Mouse (Mus musculus): Measurements from ENCODE around the gene Cers1. TPM values are rescaled to one million over a fixed set of nuclear protein-coding genes. Genes with fewer than 3 reads are reported as not detected.

The Cers1 gene
- total and polyA plus RNA-seq, 3 experiments = 0.13 TPM; not detected in 2

DNA sequence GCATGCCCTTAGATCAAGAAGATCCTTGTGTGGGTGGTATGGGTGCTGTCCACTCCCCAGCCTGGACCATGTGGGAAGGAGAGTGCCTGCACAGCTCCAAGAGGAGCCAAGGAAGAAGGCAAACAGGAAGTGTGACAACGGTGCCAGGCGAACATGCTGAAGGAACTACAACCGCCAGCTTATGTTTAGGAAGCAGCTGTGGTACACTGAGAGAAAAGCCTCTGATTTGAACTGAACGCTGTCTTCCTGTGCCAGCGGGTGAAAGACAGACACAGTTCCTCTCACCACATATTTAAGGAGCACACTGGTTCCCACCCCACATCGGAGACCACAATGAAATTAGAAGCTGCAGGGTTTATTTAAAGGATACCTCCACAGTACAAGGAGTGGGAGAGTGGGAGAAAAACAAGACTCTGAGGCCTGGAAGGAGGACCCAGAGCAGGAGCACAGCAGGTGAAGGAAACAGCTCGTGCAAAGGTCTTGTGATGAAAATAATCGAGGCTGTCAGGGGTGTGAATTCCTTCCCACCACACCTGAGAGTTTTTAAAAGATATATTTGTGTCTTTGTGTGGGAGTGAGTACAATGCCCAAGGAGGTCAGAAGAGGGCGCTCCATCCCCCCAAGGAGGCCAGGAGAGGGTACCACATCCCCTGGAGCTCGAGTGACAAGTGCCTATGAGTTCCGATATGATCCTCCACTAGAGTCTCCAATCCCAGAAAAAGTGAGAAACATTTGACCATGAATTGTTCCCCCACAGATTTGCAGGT, 46.6 kb upstream of the Cers1 start:
- Histone ChIP-seq H3K9me3 (replicated peaks; ENCODE audit: low read length) (no peaks in the 10 kb centered on the region), H3K9ac (ENCODE audit: insufficient read depth, low read depth) (no peak overlapping the region), H3K27me3 (replicated peaks) (no peaks in the 10 kb centered on the region), H3K4me2 (ENCODE audit: insufficient read depth, low read depth, poor library complexity, severe bottlenecking) (no peak overlapping the region), H3K36me3 (replicated peaks in 1 of 2; ENCODE audit: control insufficient read depth in 1 of 2, insufficient read depth in 1 of 2, low read length in 1 of 2) (peaks cover 4 to 45% of the 10 kb centered on the region in 2 experiments), H3K4me1 (ENCODE audit: control insufficient read depth in 1 of 2, insufficient read depth in 2 of 2) (peaks cover 21 to 24% of the 10 kb centered on the region in 2 experiments), H3K4me3 (replicated peaks in 1 of 3; ENCODE audit: low read depth in 2 of 3, low read length in 2 of 3, poor library complexity in 1 of 3) (no peak overlapping the region), H3K27ac (ENCODE audit: insufficient read depth, low read depth) (no peak overlapping the region), H3K79me2 (replicated peaks; ENCODE audit: control insufficient read depth, extremely low read depth, insufficient read depth, poor library complexity, severe bottlenecking) (no peaks in the 10 kb centered on the region)
- no peak for TF ChIP-seq CHD2 (IDR thresholded peaks at IDR 0.05; ENCODE audit: low read length)
- TF ChIP-seq CTCF (conservative IDR thresholded peaks at IDR 0.05 in 1 of 2, IDR thresholded peaks at IDR 0.05 in 1 of 2; ENCODE audit: low read depth in 2 of 2, low read length in 2 of 2) = peak; percentile 43 to 52; a peak in 3 of 4 replicates
- in situ Hi-C loops (cut with MboI; ENCODE audit: low pct_ligation_motif_present, low pct_unique_long_range_greater_than_20kb, low sequenced_read_pairs) = no loop called here
- no peak for DNase-seq (ENCODE audit: extremely low read depth)
- dilution Hi-C loops (cut with MboI; ENCODE audit: extremely low pct_ligation_motif_present, extremely low pct_unique_long_range_greater_than_20kb, low sequenced_read_pairs) = no loop called here

GRCm38 (mm10) chr8:70272949-70273348, 42.6 kb upstream of the Cers1 start:
- TF ChIP-seq UBTF (IDR thresholded peaks at IDR 0.05; ENCODE audit: low read depth, low read length) = no peak
- TF ChIP-seq CHD1 (IDR thresholded peaks at IDR 0.05; ENCODE audit: low read depth, low read length) = no peak
- TF ChIP-seq MAFK (IDR thresholded peaks at IDR 0.05; ENCODE audit: insufficient replicate concordance, low read length) = peak; percentile 91
- H3K4me2 ChIP-seq (ENCODE audit: insufficient read depth, low read depth, poor library complexity, severe bottlenecking) = no peak overlapping the region
- H3K9me3 ChIP-seq (replicated peaks; ENCODE audit: low read length) = peaks cover 5% of the 10 kb centered on the region
- no peak overlapping the region for H3K4me3 ChIP-seq (replicated peaks in 1 of 3; ENCODE audit: low read depth in 2 of 3, low read length in 2 of 3, poor library complexity in 1 of 3)
- dilution Hi-C loops (cut with MboI; ENCODE audit: extremely low pct_ligation_motif_present, extremely low pct_unique_long_range_greater_than_20kb, low sequenced_read_pairs) (no loop called here), in situ Hi-C loops (cut with MboI; ENCODE audit: low pct_ligation_motif_present, low pct_unique_long_range_greater_than_20kb, low sequenced_read_pairs) (no loop called here)
- H3K36me3 ChIP-seq (replicated peaks in 1 of 2; ENCODE audit: control insufficient read depth in 1 of 2, insufficient read depth in 1 of 2, low read length in 1 of 2) = peaks cover 0 to 10% of the 10 kb centered on the region in 2 experiments
- peaks cover 25 to 26% of the 10 kb centered on the region in 2 experiments for H3K4me1 ChIP-seq (ENCODE audit: control insufficient read depth in 1 of 2, insufficient read depth in 2 of 2)
- H3K79me2 ChIP-seq (replicated peaks; ENCODE audit: control insufficient read depth, extremely low read depth, insufficient read depth, poor library complexity, severe bottlenecking) = no peaks in the 10 kb centered on the region
- no peak overlapping the region for H3K9ac ChIP-seq (ENCODE audit: insufficient read depth, low read depth)
- H3K27ac ChIP-seq (ENCODE audit: insufficient read depth, low read depth) = no peak overlapping the region
- no peaks in the 10 kb centered on the region for H3K27me3 ChIP-seq (replicated peaks)
- peak; percentile 38 for DNase-seq (ENCODE audit: extremely low read depth)

DNA sequence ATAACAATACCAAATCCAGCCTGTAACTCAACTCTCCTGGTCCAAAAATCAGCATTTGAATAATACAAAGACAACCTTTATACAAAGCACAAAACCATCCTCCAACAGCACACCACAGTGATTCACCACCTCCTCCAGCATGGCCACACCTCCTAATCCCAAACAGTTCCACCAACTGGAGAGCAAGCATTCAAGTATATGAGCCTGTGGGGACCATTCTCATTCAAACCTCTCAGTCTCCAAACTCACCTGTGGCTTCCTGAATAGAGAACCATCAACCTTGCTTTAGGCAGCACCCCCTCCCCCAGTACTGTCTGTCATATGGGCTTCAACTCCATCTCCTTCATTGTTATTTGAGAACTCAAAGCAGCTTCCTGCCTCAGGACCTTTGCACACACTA, 41.2 kb upstream of the Cers1 start:
- peaks cover 5% of the 10 kb centered on the region for H3K9me3 ChIP-seq (replicated peaks; ENCODE audit: low read length)
- no peak for DNase-seq (ENCODE audit: extremely low read depth)
- H3K4me1 ChIP-seq (ENCODE audit: control insufficient read depth in 1 of 2, insufficient read depth in 2 of 2) = peaks cover 29 to 30% of the 10 kb centered on the region in 2 experiments
- dilution Hi-C loops (cut with MboI; ENCODE audit: extremely low pct_ligation_motif_present, extremely low pct_unique_long_range_greater_than_20kb, low sequenced_read_pairs) = no loop called here
- TF ChIP-seq HCFC1 (IDR thresholded peaks at IDR 0.05; ENCODE audit: low read depth, low read length) (no peak), ZC3H11A (IDR thresholded peaks at IDR 0.05; ENCODE audit: low read depth, low read length) (no peak), POLR2AphosphoS2 (IDR thresholded peaks at IDR 0.05; ENCODE audit: low read depth, low read length) (no peak), MAFK (IDR thresholded peaks at IDR 0.05; ENCODE audit: insufficient replicate concordance, low read length) (no peak), MAX (IDR thresholded peaks at IDR 0.05; ENCODE audit: low read length) (no peak), RAD21 (IDR thresholded peaks at IDR 0.05; ENCODE audit: low read depth, low read length) (no peak), POLR2A (IDR thresholded peaks at IDR 0.05; ENCODE audit: low read depth, low read length) (no peak), ZKSCAN1 (IDR thresholded peaks at IDR 0.05; ENCODE audit: borderline replicate concordance, low read depth, low read length) (no peak), USF1 (IDR thresholded peaks at IDR 0.05; ENCODE audit: low read depth, low read length) (no peak), MEF2A (IDR thresholded peaks at IDR 0.05; ENCODE audit: borderline replicate concordance, low read depth, low read length) (no peak), E2F4 (IDR thresholded peaks at IDR 0.05; ENCODE audit: insufficient replicate concordance, low read depth, low read length) (no peak), MXI1 (IDR thresholded peaks at IDR 0.05; ENCODE audit: low read depth, low read length) (no peak)
- no peaks in the 10 kb centered on the region for H3K36me3 ChIP-seq (replicated peaks in 1 of 2; ENCODE audit: control insufficient read depth in 1 of 2, insufficient read depth in 1 of 2, low read length in 1 of 2)
- no peak overlapping the region for H3K9ac ChIP-seq (ENCODE audit: insufficient read depth, low read depth)
- no peaks in the 10 kb centered on the region for H3K79me2 ChIP-seq (replicated peaks; ENCODE audit: control insufficient read depth, extremely low read depth, insufficient read depth, poor library complexity, severe bottlenecking)
- in situ Hi-C loops (cut with MboI; ENCODE audit: low pct_ligation_motif_present, low pct_unique_long_range_greater_than_20kb, low sequenced_read_pairs) = no loop called here
- H3K4me2 ChIP-seq (ENCODE audit: insufficient read depth, low read depth, poor library complexity, severe bottlenecking) = no peak overlapping the region
- H3K4me3 ChIP-seq (replicated peaks in 1 of 3; ENCODE audit: low read depth in 2 of 3, low read length in 2 of 3, poor library complexity in 1 of 3) = no peak overlapping the region
- H3K27ac ChIP-seq (ENCODE audit: insufficient read depth, low read depth) = no peak overlapping the region
- no peaks in the 10 kb centered on the region for H3K27me3 ChIP-seq (replicated peaks)
